Mouse (Mus musculus) brain, embryonic 14.5 days (tissue): ENCODE measurements at regions not wholly inside any gene's neighbourhood (a gene's known extent, or its start where the extent isn't known, plus 50 kb on each side); places are given as distances from the start of the nearest gene placed in this dataset.

Source experiments
- CTCF ChIP-seq: fragments of 200-500 bp; IDR thresholded peaks from 2 replicates; pipeline ENCODE4 v1.5.1; 2012; ENCODE audit warnings: inconsistent platforms, mild to moderate bottlenecking, moderate library complexity, borderline replicate concordance; ENCODE audit not compliant: insufficient read depth, insufficient read length; ENCODE audit errors: extremely low read depth
- POLR2A ChIP-seq: fragments of 200-500 bp; IDR thresholded peaks from 2 replicates; pipeline ENCODE4 v1.6.1; 2012; ENCODE audit warnings: mild to moderate bottlenecking, inconsistent platforms, borderline replicate concordance; ENCODE audit not compliant: poor library complexity, insufficient read depth, insufficient read length, severe bottlenecking; ENCODE audit errors: extremely low read depth

GRCm38 (mm10) chr6:31250526-31250925 lies 148.0 kb upstream of the Mkln1 start:
- TF ChIP-seq CTCF: no peak
- TF ChIP-seq POLR2A: no peak
